Mouse (Mus musculus) ES-Bruce4 (cell line): ENCODE measurements at regions not wholly inside any gene's neighbourhood (a gene's known extent, or its start where the extent isn't known, plus 50 kb on each side); places are given as distances from the start of the nearest gene placed in this dataset.

Experiments used
- CTCF ChIP-seq: IDR thresholded peaks from one replicate; pipeline ENCODE4 v1.8.1; 2011; ENCODE audit warnings: low read depth, low read length
- EP300 ChIP-seq: IDR thresholded peaks from 2 replicates; pipeline ENCODE4 v1.6.1; 2011; ENCODE audit warnings: low read depth, low read length; ENCODE audit not compliant: insufficient read depth
- POLR2A ChIP-seq: IDR thresholded peaks from one replicate; pipeline ENCODE4 v1.8.1; 2011; ENCODE audit warnings: low read length; ENCODE audit not compliant: insufficient read depth

GRCm38 (mm10) chr13:31184845-31185834 is 211.1 kb downstream of the Gm5447 start:
- TF ChIP-seq CTCF (no peak), POLR2A (no peak), EP300 (no peak)
